Mouse (Mus musculus) spleen, postnatal 36 days (tissue): ENCODE measurements around the gene Kif11.

Experiments
- DNase-seq, 2 experiments: peaks; one replicate each; pipeline ENCODE4 v3.0.0; 2022; ENCODE audit warnings: low spot score in 2 of 2, mixed read lengths in 1 of 2

Gene Kif11

DNA sequence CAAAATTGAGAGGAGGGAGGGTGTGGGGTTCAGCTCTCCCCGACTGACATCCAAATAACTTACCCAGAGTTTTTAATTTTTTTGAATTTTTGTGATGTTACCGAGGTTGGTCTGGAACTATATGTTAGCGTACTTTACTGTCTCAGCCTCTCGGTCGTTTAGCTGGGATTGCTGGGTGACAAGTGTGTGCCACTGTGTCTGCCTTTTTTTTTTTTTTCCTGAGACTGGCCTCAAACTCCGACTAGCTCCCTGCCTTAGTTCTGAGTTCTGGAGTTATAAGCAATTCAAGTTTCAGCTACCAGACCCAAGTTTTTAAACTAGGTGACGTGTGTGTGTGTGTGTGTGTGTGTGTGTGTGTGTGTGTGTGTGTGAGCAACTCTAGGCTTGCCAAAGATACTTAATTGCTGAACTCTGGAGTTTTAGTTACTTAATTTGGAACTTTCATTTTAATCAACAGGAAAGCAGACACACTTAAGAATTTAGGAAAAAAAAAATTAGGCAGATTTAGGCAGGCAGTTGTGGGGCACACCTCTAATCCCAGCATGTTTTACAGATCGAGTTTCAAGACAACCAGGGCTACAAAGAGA, 1.3 kb downstream of the Kif11 start:
- no peak for DNase-seq

DNA sequence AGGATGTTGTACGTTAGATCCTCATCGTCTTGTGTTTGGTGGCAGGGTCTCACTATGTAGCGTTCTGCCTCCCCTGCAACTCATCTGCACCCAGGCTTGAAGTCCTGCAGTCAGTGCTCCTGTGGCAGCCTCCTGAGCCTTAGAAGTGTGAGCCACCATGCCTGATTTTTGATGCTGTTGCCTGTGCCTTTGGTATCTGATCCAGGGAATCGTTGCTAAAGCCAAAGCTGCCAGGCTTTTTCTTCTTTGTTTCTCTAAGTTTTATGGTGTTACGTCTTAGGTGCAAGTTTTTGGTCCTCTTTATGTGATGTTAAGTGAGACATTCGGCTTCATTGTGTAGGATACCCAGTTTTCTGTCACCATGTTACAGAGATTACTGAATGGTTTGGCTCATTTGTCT, 2.6 kb downstream of the Kif11 start:
- DNase-seq, result no peak

DNA sequence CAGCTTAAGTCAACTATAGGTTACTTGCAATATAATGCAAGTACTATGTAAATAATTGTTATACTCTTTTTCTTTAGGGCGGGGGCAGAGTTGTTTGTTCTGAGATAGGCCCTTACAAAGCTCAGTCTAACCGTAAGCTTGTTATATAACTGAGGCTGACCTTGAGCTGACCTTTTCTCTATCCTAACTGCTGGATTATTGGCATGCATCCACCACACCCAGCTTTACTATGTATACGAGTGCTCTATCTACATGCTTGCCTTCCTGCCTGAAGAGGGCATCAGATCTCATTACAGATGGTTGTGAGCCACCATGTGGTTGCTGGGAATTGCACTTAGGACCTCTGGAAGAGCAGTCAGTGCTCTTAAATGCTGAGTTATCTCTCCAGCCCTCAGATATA, 9.9 kb downstream of the Kif11 start:
- DNase-seq, result no peak

DNA sequence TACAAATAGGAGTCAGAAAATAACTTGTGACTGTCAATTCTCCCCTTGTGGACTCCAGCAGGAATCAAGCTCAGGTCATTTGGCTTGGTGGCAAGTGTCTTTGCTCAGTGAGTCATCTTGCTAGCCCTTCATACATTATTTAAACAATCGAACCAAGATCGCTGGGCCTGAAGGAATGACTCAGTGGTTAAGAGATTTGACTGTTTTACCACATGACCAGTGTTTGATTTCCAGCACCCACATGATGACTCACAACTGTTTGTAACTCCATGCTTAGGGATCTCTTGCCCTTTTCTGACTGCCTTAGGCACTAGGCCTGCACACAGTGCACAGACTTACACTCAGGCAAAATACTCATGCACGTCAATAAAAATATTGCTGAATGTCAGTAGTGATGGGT, 15.7 kb downstream of the Kif11 start:
- DNase-seq, result no peak

DNA sequence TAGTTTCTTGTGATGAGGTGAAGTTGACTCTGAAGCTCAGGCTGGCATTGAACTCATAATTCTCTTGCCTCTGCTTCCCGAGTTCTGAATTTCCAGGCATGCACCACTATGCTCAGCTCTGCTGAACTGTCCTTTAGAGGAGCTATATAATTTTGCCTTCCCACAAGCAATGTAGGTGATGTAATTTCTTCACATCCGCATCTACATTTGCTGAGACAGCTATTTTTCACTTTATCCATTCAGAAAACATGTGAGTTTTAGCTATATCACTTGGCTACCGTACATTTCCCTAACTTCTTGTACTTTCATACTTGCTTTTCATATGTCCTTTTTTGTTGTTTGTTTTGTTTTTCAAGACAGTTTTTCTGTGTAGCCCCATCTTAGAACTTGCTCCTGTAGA, 20.1 kb downstream of the Kif11 start:
- DNase-seq, result no peak

DNA sequence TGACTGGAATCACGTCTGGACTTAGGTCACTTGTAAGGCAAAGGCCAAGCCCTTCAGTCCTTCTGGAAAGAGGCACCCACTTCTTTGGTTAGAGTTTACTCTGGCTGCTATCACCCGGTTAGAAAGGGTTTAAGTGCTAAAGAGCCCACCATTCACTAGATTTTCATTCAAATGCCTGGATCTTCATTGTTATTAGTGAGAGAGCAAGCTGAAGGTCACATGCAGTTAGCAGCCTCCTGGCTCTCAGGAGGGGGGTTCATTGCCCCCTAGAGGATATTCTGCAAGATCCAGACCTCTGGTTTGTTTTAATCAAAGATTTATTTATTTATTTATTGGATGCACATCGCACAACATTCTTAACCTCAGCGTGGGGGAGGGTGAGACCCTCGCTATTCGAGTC, 24.7 kb downstream of the Kif11 start:
- DNase-seq, result no peak

DNA sequence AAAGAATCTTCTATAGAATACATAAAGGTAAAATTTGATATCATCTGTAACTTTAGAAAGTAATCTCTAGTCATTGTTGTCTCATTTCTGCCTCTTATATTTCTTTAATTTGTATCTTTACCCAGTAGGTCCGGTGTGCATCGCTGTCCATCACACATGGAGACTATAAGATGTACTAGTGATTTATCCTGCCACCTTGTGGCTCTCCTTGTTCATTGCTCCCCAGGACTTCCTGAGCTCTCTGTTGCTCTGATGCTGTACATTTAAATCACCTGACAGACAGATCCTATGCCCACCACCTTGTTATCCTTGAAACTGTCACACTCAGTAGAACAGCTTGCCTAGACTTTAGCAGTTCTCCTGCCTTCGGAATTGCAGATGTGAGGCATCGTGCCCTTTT, 42.1 kb downstream of the Kif11 start:
- peak; percentile 58 to 65 for DNase-seq

DNA sequence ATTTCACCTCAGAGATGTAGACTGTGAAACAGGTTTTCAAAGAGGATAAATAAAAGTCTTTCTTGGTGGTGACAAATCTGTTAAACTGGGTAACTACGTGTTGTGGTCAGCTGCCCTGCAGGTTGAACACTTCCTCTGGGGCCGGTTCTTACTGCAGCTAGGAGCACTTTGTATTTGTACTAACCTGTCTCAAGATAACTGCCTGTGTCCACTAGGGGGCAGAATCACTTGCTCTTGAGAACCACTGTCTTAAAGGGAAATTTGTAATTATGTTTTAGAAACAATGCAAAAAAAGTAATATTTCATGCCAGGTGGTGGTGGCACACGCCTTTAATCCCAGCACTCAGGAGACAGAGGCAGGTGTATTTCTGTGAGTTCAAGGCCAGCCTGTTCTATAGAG, 43.4 kb downstream of the Kif11 start:
- DNase-seq, result peak; percentile 72 to 81

DNA sequence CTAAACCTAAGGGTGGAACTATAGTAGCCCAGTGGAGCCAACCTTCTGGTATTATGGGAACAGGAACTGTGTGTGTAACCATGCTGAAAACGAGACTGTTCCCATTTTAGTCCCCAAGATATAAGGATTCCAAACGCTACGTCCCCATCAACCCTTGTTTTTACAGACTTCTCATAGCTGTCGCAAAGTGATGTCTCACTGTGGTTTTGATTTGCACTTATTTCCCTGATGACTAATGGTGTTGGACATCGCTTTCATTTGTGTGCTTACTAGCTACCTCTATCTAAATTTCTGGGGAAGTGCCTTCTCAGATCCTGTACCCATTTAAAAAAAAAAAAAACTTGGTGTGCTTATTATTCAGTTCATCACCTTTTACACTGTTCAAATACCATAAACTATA, 52.4 kb downstream of the Kif11 start:
- DNase-seq, result no peak

DNA sequence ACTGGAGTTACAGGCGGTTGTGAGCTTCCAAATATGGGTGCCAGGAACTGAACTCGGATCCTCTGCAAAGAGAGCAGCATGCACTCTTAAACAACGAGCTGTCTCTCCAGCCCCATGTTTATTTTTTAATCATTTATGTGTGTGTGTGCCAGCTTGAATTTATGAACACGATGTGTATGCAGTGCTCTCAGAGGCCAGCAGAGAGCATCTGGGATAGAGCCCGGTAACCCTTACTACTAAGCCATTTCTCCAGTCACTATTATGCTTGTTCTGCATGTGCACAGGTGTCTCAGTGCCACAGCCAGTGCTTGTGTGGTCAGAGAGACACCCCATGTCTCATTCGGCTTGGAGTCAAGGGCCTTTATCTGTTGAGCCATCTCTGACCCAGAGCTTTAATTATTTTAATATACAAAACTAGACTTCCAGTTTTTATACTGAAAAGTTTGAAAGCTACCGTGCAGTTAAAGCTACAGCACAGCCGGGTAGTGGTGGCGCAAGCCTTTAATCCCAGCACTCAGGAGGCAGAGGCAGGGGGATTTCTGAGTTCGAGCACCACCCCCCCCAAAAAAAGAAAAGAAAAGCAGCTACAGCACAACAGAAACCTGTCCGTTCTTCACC, 55.0 kb downstream of the Kif11 start:
- DNase-seq, result no peak

DNA sequence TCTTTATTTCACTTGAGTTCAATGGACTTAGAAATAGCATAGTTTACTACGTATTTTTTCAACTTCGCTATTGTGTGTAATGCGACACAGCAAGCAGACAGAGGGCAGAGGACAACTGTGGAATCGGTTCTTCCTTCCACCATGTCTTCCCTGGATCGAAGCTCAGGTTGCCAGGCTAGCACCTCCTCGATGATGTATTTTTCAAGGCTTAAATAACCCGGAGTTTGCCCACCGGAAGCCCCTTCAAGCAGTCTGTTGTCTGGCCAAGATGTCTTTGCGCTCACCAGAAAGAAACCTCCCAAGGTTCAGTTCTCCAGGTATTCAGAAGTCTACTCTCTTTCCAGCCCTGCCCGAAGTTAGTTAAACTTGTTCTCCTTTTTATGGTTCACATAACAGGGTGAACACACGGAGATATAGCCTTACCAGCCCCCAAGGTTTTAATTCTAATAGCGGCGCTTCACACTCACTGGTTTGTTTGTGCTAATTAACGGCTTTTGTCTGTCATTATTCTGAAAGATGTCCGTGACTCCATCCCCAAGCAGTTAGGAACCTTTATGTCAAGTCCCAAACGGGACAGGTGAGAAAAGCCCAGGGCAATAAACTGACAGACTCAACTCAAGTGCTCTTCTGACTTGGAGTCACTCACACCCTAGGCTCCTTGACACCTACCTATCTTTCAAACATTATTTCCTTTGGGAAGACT, 56.8 kb downstream of the Kif11 start:
- no peak for DNase-seq

DNA sequence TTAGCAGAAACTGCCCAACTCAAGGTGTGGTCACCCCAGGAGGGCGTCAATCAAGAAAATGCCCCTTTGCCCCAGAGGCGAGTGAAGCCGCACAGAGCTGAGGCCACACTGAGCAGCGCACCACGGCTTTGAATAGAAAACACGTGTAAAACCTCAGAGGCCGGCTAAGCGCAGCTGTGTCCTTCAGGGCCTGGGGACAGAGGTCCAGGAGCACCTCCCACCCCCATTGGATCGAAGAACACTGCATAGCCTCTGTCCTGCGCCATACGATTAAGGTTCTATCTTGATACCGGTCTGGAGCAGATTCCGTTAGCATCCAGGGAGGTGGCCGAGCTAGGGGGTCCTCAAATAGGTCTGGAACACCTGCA, 57.7 kb downstream of the Kif11 start:
- DNase-seq, result peak in 1 of 2 experiments; percentile 32

DNA sequence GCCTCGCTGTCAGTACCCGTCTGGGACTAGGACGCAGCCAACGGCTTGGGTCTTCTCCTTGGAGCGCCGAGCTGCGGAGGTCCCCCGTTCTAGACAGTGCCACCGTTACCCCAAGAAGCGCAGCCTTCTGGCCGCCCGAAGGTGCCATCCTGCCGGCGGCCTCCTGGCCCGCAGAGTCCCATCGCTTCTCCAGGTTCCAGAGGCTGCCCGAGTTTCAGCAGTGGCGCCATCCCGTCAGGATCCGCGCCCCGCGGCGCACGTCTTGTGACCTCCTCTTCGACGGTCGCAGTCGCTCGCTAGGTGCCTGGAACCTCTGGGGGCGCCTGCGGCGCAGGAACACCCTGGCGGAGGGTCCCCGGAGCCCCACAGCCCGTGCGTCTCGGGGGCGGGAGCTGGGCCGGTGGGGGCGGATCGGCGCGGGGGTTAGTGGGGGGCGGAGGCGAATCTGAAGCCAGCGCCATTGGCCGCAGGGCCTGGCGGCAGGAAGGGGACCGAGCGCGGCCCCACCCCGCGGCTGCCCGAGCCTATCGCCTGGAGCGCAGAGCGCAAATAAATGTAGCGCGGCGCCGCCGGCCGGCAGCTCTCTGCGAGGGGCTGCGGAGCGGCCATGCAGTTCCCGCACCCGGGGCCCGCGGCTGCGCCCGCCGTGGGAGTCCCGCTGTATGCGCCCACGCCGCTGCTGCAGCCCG, 58.2 kb downstream of the Kif11 start, which contains the start of gene Hhex:
Hhex (plus strand) TSS at position 548 of the 689 bp plus-strand sequence.
- DNase-seq, result peak; percentile 91 to 94

DNA sequence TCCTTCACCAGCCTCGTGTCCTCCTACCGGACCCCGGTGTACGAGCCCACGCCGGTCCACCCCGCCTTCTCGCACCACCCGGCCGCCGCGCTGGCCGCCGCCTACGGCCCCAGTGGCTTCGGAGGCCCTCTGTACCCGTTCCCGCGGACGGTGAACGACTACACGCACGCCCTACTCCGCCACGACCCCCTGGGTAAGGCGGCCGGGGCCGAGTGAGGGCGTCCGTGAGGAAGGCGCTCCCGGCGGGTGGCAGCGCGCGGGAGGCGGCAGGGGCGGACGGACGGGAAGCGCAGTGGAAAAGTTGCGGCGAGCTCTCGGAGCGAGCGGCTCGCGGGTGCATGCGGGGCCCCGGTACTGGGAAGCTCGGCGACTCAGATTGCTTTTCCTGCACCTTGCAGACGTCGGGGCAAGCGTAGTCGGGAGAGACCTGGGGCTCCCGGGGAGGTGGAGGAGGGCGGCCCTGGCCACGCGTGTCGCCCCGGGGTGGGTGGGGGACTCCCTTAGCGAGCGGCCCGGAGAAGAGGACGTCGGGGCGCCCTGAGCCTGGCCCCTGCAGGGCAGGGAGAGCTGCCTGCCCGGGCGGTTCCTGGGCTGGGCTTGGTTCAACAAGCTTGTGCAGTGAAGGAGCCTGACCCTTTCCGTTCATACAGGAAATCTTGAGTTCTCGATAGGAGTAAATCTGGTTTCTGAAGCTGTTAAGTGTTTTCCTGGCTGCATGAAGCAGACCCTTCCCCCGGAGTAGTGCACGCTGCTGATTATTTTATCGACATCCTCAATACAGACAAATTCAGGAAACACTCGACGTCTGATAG, 59.0 kb downstream of the Kif11 start:
- peak; percentile 74 for DNase-seq

DNA sequence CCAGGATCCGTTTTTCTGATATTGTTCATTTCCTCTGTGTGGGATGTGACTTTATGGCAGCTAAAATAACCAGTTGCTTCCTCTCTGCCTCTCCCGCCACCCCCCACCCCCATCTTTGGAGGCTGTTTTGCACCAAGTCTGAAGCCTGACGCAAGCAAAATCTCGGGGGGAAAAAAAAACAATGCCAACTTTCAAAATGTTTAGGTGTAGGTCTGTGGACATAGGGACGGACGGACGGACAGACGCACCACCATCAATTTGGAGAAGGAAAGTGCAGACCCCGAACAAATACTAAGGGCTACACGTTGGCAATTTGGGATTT, 59.6 kb downstream of the Kif11 start:
- DNase-seq, result no peak

DNA sequence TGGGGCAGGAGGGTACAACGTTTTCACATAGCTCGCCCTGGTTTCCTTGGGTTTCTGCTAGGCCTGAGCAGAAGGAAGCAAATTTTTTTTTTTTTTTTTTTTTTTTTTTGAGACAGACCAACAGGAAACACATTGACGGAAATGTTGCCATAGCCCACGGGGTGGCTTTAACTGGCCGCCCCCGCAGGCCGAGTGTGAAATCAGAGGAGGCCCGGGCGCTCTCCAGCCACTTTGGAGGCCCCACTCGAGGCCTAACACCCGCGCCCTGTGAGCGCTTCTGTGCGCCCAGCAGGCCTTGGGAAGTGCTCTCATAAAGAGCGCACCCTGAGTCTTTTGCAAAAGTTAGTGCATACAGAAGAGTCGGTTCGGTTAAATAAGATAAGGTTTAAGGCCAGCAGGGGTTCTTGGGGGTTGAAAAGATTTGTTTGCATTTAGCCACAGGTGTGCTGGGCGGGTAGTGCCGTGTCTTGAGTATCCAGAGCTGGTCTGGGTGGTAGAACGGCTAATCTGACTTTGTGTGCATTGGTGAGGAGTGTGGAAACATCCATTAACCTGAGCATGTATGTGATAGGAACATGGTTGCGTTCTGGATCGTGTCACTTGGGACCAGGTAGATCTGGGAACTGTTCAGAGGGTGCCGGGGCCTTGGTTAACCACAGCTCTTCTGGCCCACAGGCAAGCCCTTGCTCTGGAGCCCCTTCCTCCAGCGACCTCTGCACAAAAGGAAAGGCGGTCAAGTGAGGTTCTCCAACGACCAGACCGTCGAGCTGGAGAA, 60.5 kb downstream of the Kif11 start:
- DNase-seq, result peak; percentile 68 to 75

DNA sequence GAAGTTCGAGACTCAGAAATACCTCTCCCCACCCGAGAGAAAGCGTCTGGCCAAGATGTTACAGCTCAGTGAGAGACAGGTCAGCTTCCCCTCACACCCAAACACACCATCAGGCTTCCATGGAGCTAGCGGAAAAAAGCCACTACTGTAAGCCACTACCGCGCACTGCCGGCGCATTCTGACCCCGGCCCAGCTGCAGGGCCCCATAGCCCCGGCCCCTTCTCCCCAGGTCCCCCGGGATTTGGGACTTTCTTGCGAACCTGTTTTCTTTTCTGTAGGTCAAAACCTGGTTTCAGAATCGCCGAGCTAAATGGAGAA, 61.0 kb downstream of the Kif11 start:
- DNase-seq, result peak; percentile 13 to 26

DNA sequence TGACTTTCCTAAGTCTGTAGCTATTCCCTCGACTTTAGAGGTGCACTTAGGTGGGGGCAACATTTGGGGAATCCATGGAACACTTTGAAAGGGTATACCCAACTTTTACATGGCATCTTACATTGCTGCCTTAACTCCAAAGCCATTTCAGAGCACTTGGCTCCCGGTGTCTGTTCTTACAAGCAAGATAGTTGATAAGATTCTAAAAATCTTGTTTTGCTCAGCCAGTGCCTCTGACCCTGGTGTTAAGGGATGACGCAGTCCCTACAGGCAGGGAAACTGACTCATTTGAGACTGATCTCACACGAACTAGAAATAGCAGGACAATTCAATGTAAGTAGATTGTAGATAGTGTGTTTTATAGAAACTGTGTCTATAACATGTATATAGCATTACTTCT, 64.0 kb downstream of the Kif11 start:
- no peak for DNase-seq

DNA sequence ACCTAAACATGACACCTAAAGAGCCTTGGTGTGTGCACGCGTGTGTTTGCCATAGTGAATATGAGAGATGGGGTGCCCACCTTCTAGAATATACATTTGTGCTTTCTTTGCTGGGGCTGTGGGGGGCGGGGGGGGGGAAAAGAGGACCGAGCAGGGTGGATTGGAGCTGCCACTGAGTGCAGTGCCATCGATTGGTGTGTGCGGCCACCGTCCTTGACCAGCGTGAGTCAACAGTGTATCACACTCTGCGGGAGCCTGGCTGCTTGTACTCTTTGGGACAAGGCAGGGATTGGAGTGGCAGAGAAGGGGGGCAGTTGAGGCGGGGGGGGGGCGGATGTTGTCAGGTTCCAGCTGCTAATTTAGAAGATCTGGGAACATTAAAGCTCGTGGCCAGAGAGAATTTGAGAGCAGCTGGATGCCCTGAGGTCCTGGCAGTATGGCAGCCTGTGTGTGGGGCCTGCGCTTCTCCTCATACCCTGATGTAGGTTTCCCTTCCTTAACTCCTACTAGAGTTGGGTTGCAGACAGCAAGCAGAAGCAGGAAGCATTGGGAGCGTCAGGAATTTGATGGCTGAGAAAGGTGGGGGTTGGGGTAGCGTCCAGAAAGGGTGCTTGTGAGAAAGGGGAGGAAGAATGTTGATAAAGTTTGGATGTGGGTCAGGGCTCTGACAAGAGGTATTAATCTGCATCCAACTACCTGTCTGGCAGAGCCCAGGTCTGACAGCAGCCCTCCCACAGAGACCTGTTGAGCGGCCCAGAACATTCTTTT, 64.7 kb downstream of the Kif11 start:
- no peak for DNase-seq

DNA sequence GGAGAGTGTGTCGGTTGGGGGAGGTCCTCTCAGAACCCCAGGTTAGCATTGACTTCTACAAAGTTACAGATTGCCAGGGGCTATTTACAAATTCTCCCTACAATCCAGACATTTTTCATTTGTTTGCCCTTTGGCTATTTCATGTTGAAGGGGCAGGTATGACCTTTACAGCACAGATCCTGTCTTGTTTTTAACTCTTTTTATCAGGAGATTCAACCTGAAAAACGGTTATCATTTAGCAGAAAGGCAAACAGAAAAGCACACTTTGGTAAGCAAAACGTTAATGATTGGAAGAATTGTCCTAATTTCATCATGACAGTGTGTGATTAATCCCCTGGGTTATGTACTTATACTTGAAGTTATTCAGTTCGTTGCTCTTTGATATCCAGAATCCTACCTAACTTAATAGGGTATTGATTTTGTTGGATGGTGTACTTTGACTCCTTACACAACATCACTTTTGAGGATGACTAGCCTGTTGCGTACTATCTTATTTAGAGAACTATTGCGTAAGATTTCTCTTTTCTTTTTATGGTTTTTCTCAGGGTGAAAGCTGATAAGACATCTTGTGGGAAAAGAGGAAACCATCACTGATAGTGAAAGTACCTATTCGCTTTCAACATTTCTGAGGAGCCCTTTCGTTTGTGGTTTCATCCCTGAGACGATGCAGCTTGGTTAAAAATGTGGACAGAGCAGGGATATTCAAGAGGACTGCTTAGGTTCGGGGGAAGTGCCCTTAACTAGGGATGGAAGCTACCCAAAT, 66.5 kb downstream of the Kif11 start:
- DNase-seq, result no peak
